Mouse (Mus musculus): ENCODE results near the gene Tmem50b. TPM values are rescaled to one million over a fixed set of nuclear protein-coding genes. Genes with fewer than 3 reads are reported as not detected.

The Tmem50b gene
- polyA plus RNA-seq, 1 experiment from 2014 or later: 34.3 TPM

DNA sequence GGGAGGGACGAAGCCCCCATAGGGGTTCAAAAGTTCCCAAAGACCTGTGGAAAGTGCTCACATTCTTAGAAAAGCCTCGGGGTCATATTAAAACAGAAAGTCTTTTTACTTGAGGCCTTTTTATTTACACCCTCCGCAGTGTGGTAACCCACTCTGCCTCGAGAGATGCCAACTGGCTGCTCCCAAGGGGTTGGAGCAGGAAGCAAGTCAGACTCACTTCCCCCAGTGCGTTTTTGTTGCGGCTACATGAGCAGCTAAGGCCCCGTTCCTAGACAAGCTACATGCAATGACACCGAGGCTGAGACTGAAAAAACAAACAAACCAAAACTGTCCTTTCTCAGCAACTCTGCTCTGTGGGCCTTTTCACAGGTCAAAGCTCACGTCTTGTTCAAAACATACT is 59.1 kb downstream of the Tmem50b start:
- Histone ChIP-seq H3K36me3 (ENCODE audit: control insufficient read depth, insufficient read depth, low read length) (no peaks in the 10 kb centered on the region), H3K9me3 (ENCODE audit: control insufficient read depth, low read length) (no peaks in the 10 kb centered on the region), H3K9ac (ENCODE audit: low read depth, low read length) (no peak overlapping the region), H3K4me3 (ENCODE audit: low read length) (no peak overlapping the region), H3K27ac (ENCODE audit: low read length) (no peak overlapping the region), H3K4me1 (ENCODE audit: control insufficient read depth, insufficient read depth, low read length) (peaks cover 5% of the 10 kb centered on the region; the same call in 1 of the 2 replicates), H3K4me2 (ENCODE audit: low read depth, low read length) (no peak overlapping the region), H3K27me3 (replicated peaks; ENCODE audit: control insufficient read depth, insufficient read depth, low read length) (no peaks in the 10 kb centered on the region; the same call in 1 of the 2 replicates)
- no peak for ATAC-seq
- WGBS: 64% methylated on average over 9 of the region's 9 CpGs

DNA sequence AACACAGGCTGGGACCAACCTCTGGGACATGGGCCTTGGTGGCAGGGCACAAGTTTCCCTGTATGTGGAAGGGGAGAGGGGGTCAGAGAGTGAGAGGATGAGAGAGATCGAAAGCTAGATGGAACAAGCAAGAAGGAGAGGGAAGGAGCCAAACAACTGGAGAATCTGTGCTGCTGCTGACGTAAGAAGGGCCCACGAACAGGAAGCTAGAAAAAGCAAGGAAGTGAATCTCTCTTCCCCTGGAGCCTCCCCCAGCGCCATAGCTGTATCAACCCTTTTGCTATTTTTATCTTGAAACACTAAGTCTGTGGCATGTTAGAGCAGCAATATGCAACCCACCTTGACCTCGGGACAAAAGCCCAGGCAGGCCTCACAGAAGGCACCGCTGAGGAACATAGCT is 59.5 kb downstream of the Tmem50b start:
- H3K9me3 ChIP-seq (ENCODE audit: control insufficient read depth, low read length): no peaks in the 10 kb centered on the region
- no peaks in the 10 kb centered on the region; the same call in 1 of the 2 replicates for H3K27me3 ChIP-seq (replicated peaks; ENCODE audit: control insufficient read depth, insufficient read depth, low read length)
- no peak overlapping the region for H3K4me3 ChIP-seq (ENCODE audit: low read length)
- WGBS: 66% methylated on average over 6 of the region's 6 CpGs
- H3K4me1 ChIP-seq (ENCODE audit: control insufficient read depth, insufficient read depth, low read length): peaks cover 5% of the 10 kb centered on the region
- no peak overlapping the region for H3K27ac ChIP-seq (ENCODE audit: low read length)
- no peak for ATAC-seq
- no peaks in the 10 kb centered on the region for H3K36me3 ChIP-seq (ENCODE audit: control insufficient read depth, insufficient read depth, low read length)
- H3K9ac ChIP-seq (ENCODE audit: low read depth, low read length): no peak overlapping the region
- no peak overlapping the region for H3K4me2 ChIP-seq (ENCODE audit: low read depth, low read length)

DNA sequence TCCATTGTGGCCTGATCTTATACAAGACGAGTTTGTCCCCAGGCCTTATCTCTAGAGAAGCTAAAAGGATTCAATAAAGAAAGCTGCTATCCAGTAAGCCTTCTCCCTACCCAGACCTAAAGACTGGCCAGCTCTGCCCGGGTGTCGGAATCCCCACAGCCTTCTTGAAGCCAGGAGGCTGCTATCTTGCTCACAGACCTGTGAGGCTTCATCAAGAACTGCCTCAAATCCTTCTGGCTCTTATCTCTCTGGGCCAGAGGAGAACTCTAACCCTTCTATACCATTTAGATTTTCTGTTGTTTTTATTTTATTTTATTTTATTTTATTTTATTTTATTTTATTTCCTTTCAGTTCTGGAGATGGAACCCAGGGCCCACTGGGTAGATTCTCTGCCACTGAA is 60.5 kb downstream of the Tmem50b start:
- H3K36me3 ChIP-seq (ENCODE audit: control insufficient read depth, insufficient read depth, low read length): no peaks in the 10 kb centered on the region
- H3K4me2 ChIP-seq (ENCODE audit: low read depth, low read length): no peak overlapping the region
- no peak overlapping the region for H3K4me3 ChIP-seq (ENCODE audit: low read length)
- no peak overlapping the region for H3K27ac ChIP-seq (ENCODE audit: low read length)
- no peak for ATAC-seq
- H3K9ac ChIP-seq (ENCODE audit: low read depth, low read length): no peak overlapping the region
- H3K9me3 ChIP-seq (ENCODE audit: control insufficient read depth, low read length): no peaks in the 10 kb centered on the region
- WGBS: 79% methylated on average over 3 of the region's 3 CpGs
- no peaks in the 10 kb centered on the region; the same call in 1 of the 2 replicates for H3K27me3 ChIP-seq (replicated peaks; ENCODE audit: control insufficient read depth, insufficient read depth, low read length)
- H3K4me1 ChIP-seq (ENCODE audit: control insufficient read depth, insufficient read depth, low read length): peaks cover 12% of the 10 kb centered on the region

DNA sequence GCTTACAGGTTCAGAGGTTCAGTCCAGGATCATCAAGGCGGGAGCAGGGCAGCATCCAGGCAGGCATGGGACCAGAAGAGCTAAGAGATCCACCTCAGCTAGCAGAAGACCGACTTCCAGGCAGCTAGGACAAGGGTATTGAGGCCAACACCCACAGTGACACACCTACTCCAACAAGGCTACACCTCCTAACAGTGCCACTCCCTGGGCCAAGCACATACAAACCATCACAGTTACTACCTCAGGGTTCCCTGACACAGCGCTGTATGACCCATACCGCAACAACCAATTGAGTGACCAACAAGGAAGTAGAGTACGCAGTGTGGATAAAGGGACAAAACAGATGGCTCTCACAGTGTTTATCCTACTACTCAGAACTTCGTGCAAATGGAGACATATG is 61.2 kb downstream of the Tmem50b start:
- no peak overlapping the region for H3K27ac ChIP-seq (ENCODE audit: low read length)
- H3K4me1 ChIP-seq (ENCODE audit: control insufficient read depth, insufficient read depth, low read length): peaks cover 6% of the 10 kb centered on the region
- ATAC-seq: peak; percentile 32; the same call in 1 of the 2 replicates
- no peaks in the 10 kb centered on the region for H3K9me3 ChIP-seq (ENCODE audit: control insufficient read depth, low read length)
- no peaks in the 10 kb centered on the region for H3K36me3 ChIP-seq (ENCODE audit: control insufficient read depth, insufficient read depth, low read length)
- no peaks in the 10 kb centered on the region; the same call in 1 of the 2 replicates for H3K27me3 ChIP-seq (replicated peaks; ENCODE audit: control insufficient read depth, insufficient read depth, low read length)
- H3K4me2 ChIP-seq (ENCODE audit: low read depth, low read length): no peak overlapping the region
- no peak overlapping the region for H3K9ac ChIP-seq (ENCODE audit: low read depth, low read length)
- WGBS: 83% methylated on average over 6 of the region's 6 CpGs
- H3K4me3 ChIP-seq (ENCODE audit: low read length): no peak overlapping the region

DNA sequence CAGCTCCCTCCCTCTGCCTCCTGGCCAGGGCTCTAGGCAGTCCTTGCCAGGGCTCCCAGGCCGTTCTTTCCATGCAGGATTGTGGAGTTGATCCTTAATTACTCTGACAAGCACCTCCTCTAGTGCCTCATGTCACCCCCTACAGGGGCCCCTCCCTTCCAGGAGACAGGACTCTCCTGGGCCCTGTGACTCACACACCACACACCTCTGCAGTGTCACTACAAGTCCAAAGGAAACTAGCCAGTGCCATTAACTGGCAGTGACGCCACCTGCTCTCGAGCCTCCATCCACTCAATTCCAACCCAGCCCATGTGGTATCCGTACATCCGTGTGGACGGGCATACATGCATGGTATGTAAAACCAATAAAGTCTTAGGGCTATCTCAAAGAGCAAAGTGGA is 62.7 kb downstream of the Tmem50b start:
- WGBS: 70% methylated on average over 6 of the region's 6 CpGs
- ATAC-seq: peak; percentile 62; the same call in 1 of the 2 replicates
- Histone ChIP-seq H3K4me1 (ENCODE audit: control insufficient read depth, insufficient read depth, low read length) (peaks cover 6% of the 10 kb centered on the region; the same call in 1 of the 2 replicates), H3K27me3 (replicated peaks; ENCODE audit: control insufficient read depth, insufficient read depth, low read length) (no peaks in the 10 kb centered on the region; the same call in 1 of the 2 replicates), H3K4me2 (ENCODE audit: low read depth, low read length) (no peak overlapping the region), H3K9me3 (ENCODE audit: control insufficient read depth, low read length) (no peaks in the 10 kb centered on the region), H3K4me3 (ENCODE audit: low read length) (no peak overlapping the region), H3K27ac (ENCODE audit: low read length) (no peak overlapping the region), H3K9ac (ENCODE audit: low read depth, low read length) (no peak overlapping the region), H3K36me3 (ENCODE audit: control insufficient read depth, insufficient read depth, low read length) (no peaks in the 10 kb centered on the region)

DNA sequence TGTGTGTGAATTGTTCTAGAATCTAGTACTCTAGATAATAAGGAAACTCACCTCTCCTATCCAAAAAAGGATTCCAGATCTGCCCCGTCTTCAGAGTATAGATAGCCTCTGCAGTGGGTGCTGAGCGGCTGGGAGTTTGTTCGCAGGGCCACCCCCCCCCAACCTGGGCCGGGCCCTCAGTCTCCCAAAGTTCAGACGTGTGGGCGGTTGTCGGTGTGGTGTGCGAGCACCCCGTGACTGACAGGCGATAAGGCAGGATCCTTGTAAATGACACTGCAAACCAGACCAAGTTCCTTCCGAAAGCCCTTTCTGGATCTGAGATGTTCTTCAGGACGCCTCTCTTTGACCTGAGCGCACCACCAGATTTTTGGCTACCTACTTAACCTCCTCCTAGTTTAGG is 63.1 kb downstream of the Tmem50b start:
- Histone ChIP-seq H3K4me3 (ENCODE audit: low read length) (no peak overlapping the region), H3K27me3 (replicated peaks; ENCODE audit: control insufficient read depth, insufficient read depth, low read length) (no peaks in the 10 kb centered on the region; the same call in 1 of the 2 replicates), H3K27ac (ENCODE audit: low read length) (no peak overlapping the region), H3K36me3 (ENCODE audit: control insufficient read depth, insufficient read depth, low read length) (no peaks in the 10 kb centered on the region), H3K4me1 (ENCODE audit: control insufficient read depth, insufficient read depth, low read length) (peaks cover 6% of the 10 kb centered on the region; the same call in 1 of the 2 replicates), H3K4me2 (ENCODE audit: low read depth, low read length) (no peak overlapping the region), H3K9ac (ENCODE audit: low read depth, low read length) (no peak overlapping the region), H3K9me3 (ENCODE audit: control insufficient read depth, low read length) (no peaks in the 10 kb centered on the region)
- WGBS: 55% methylated on average over 13 of the region's 13 CpGs
- ATAC-seq: peak; percentile 48; the same call in 1 of the 2 replicates

DNA sequence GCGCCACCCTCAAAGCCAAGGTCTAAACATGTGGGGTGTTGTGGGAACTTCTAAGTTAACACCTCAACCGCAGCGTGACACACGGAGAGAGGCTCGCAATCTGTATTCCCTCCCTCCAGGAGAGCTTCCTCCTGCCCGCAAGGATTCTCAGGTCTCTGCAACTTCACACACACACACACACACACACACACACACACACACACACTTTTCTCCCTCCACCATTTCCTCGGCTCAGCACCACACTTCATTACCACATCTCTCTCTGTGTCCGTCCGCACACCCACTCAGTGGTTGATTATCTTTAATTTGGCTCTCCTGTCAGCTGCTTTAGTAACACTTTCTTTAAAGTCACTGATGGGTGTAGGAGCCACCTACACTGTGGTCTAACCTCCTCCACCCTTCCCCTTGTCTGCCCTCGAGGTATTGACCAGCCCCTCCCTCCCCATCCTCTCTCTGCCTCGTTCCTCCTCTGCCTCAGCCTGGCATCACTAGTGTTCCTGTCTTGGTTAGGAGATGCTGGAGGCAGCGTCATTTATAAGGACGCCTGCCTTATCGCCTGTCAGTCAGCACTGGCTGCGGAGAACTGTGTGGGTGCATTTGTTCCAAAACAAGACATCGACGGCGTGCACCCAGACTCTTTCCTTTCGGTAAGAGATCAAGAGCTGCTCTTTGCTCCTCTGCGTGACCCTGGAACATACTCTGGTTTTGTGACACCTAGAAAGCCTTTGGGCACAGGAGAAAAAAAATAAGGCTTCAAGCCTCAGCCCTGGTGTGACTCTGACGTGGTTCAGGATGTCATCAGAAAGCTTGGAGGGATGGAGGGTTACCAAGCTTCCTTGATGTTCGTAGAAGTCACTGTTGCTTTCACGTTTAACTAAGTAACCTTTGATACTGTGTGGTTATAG is 64.3 kb downstream of the Tmem50b start:
- H3K4me3 ChIP-seq (ENCODE audit: low read length): no peak overlapping the region
- WGBS: 57% methylated on average over 23 of the region's 23 CpGs
- H3K27me3 ChIP-seq (replicated peaks; ENCODE audit: control insufficient read depth, insufficient read depth, low read length): no peaks in the 10 kb centered on the region; the same call in 1 of the 2 replicates
- ATAC-seq: no peak
- H3K9ac ChIP-seq (ENCODE audit: low read depth, low read length): no peak overlapping the region
- H3K9me3 ChIP-seq (ENCODE audit: control insufficient read depth, low read length): no peaks in the 10 kb centered on the region
- H3K27ac ChIP-seq (ENCODE audit: low read length): no peak overlapping the region
- no peaks in the 10 kb centered on the region for H3K36me3 ChIP-seq (ENCODE audit: control insufficient read depth, insufficient read depth, low read length)
- no peak overlapping the region for H3K4me2 ChIP-seq (ENCODE audit: low read depth, low read length)
- peaks cover 6% of the 10 kb centered on the region; the same call in 1 of the 2 replicates for H3K4me1 ChIP-seq (ENCODE audit: control insufficient read depth, insufficient read depth, low read length)

DNA sequence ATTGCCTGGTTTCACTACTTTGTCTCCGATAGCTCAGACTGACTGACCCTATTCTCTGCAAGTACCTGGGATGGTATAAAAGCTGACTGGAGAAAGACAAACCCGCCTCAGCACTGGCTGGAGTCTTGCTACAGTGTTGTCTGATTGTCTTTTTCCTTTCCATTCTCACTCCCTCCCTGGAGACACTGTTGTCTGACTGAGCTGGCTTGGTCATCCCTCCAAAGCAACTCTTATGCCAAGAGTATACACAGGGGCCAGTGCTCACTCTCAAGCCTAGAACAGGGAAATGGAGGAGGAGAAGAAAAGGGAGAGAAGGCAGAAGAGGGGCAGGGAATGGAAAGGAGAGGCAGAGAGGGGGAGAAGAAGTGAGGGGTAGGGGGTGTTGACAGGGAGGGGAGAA is 65.2 kb downstream of the Tmem50b start:
- 14% methylated on average over 2 of the region's 2 CpGs for WGBS
- ATAC-seq: no peak

DNA sequence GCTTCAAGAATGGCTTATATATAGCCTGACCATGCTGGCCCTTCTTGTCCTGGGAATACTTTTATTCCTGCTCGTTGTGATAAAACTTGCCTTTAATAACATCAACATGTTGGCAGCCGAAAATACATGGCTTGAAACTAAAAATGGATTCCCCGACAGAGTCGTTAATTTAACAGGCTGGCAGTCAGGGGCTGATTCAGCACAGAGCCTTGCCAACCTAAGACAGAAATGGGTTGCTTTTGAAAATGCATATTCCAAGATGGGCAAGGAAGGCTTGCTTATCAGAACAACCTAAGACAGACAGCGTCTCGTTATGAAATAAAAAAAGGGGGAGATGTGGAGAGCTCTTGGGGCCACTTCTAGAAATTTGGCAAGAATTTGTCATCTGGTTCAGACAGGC is 65.7 kb downstream of the Tmem50b start:
- H3K9ac ChIP-seq (ENCODE audit: low read depth, low read length): no peak overlapping the region
- peaks cover 6% of the 10 kb centered on the region; the same call in 1 of the 2 replicates for H3K4me1 ChIP-seq (ENCODE audit: control insufficient read depth, insufficient read depth, low read length)
- no peak overlapping the region for H3K4me3 ChIP-seq (ENCODE audit: low read length)
- H3K4me2 ChIP-seq (ENCODE audit: low read depth, low read length): no peak overlapping the region
- no peak overlapping the region for H3K27ac ChIP-seq (ENCODE audit: low read length)
- no peak for ATAC-seq
- H3K36me3 ChIP-seq (ENCODE audit: control insufficient read depth, insufficient read depth, low read length): no peaks in the 10 kb centered on the region
- H3K27me3 ChIP-seq (replicated peaks; ENCODE audit: control insufficient read depth, insufficient read depth, low read length): no peaks in the 10 kb centered on the region; the same call in 1 of the 2 replicates
- H3K9me3 ChIP-seq (ENCODE audit: control insufficient read depth, low read length): no peaks in the 10 kb centered on the region
- 71% methylated on average over 6 of the region's 6 CpGs for WGBS

More for the DNA sequence above, 65.2 kb downstream of the Tmem50b start:
- Histone ChIP-seq H3K9ac (ENCODE audit: low read depth, low read length) (no peak overlapping the region), H3K4me3 (ENCODE audit: low read length) (no peak overlapping the region), H3K4me1 (ENCODE audit: control insufficient read depth, insufficient read depth, low read length) (peaks cover 6% of the 10 kb centered on the region; the same call in 1 of the 2 replicates), H3K27ac (ENCODE audit: low read length) (no peak overlapping the region), H3K9me3 (ENCODE audit: control insufficient read depth, low read length) (no peaks in the 10 kb centered on the region), H3K27me3 (replicated peaks; ENCODE audit: control insufficient read depth, insufficient read depth, low read length) (no peaks in the 10 kb centered on the region; the same call in 1 of the 2 replicates), H3K4me2 (ENCODE audit: low read depth, low read length) (no peak overlapping the region), H3K36me3 (ENCODE audit: control insufficient read depth, insufficient read depth, low read length) (no peaks in the 10 kb centered on the region)
